Mouse (Mus musculus) testis, adult 2 months (tissue): ENCODE data around the gene Trim62.

Experiments used
- CTCF ChIP-seq: fragments of 200-500 bp; IDR thresholded peaks from 2 replicates; pipeline ENCODE4 v1.5.1; 2012; ENCODE audit warnings: low read depth, mild to moderate bottlenecking, inconsistent platforms, low read length, moderate library complexity; ENCODE audit not compliant: control insufficient read depth, insufficient read depth, insufficient replicate concordance
- POLR2A ChIP-seq: fragments of 200-500 bp; IDR thresholded peaks from 2 replicates; pipeline ENCODE4 v1.6.1; 2012; ENCODE audit warnings: low read depth, mild to moderate bottlenecking, inconsistent platforms, low read length, moderate library complexity; ENCODE audit not compliant: control insufficient read depth

- TF ChIP-seq POLR2A (no peak), CTCF (no peak)
These were observed 67.1 kb downstream of the Trim62 start for GRCm38 (mm10) chr4:128950461-128950860.
